Mouse (Mus musculus) lung, adult 18-20 months (tissue): ENCODE measurements around the gene Entpd7.

Experiments
- DNase-seq, 2 experiments: peaks; one replicate each; pipeline ENCODE4 v3.0.0; 2022; ENCODE audit warnings: mixed read lengths in 2 of 2

Gene Entpd7

DNA sequence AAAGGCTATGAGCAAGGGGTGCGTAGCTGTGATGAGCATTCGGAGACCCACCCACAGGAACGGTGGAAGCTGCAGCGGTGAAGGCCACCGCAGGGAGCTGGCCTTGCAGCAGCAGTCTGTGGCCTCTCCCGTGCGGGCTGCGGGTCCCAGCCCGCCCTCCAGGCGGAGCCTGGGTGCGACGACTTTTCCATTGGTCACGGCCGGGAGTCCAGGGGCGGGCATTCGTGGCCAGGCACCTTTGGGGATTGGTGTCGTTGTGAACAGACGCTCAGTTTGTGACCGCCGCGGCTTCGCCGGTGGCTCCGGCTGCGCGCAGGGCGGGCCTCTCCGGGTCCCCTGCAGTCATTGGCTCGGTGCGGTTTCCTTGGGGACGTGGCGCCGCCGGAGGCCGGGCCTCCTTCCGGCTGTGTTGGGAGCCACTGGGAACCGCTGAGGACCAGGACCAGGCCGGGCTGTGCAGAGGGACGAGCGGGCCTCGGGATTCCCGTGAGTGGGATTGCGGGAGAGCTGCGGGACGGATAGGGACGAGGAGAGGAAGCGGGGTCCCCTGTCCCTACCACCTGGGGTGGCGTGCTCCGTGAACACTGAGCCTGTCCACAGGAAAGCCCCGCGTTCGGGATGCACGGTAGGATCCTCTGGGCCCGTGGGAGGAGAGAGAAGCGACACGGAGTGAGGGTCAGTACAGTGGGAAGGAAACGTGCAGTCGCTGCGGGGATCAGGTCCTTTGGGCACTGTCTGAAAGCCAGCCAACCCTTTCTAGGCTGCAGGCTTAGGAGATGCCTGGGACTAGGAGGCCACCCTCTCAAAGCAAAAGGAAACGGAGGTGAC is at the start of gene Entpd7:
Gene Entpd7 (plus strand): TSS at position 254 of the 828 bp plus-strand sequence.
- DNase-seq = peak; percentile 98

DNA sequence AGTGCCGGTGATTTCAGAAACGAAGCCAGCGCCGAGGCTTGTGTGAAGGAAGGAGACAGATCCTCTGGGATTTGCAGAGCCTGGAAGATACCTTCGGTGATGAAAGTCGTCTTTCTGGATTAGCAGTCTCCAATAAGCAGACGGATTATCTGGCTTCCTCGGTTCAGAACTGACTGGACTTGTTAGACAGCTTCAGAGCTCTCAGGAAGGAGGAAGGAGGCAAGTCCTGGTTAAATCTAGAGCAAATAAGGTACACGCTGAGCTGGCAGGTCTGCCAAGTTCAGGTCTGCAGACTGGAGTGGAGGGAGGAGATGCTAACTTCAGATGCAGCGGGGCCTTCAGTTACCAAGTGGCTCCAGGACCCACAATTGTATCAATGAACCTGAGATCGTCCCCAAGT is 47.6 kb upstream of the Entpd7 start:
- peak; percentile 54 to 64 for DNase-seq

DNA sequence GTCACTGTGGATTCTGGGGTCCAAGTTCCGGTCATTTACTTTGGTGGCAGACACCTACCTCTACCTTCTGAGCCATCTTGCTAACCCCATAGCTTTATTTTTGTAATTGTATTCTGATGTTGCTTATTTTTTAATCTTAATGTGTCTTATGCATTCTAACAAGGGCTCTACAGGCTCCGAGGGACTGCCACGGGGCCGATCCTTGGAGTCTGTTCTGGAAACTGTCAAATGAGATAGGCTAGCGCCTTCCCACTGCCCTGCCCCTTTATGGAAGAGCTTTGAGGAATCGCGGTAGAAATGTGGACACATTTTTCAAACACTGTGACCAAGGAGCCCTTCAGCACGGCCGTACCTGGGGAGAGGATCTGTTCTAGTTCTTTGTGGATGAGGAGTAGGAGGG is 46.6 kb upstream of the Entpd7 start:
- no peak for DNase-seq

DNA sequence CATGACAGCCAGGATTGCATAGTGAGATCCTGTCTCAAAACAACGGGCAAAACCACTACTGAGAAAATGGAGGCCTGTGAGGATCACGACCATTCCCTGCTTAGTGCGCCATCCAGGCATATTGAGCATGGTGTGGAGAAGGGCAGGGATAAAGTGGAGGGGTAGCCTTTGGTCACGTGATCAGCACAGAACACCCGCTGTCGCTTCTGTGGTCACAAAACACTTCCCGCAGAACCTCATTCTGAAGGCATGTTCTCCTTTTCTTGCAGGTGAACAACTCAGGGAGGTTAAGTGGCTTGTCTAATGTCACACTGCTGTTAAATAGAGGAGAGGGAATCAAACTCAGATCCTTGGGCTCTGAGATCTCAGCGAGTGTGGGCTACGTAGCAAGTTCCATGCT is 44.0 kb upstream of the Entpd7 start:
- DNase-seq = no peak

DNA sequence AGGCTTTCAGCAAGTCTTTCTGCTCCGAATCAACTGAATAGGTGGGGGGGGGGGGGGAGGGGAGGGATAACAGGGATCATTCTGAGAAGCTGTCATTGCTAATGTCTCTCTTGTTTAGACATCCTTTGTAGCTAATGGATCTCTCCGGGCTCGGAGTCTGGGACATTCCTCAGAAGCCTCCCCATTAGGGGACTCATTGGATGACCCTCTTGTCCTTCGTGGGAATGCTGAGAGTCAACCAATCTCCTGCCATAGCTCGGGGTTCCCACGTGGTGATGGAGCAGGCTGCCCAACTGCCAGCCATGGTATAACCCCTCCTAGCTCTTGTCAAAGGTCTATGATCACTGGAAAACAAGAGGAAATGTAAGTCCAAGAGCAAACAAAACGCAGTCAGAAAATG is 42.6 kb upstream of the Entpd7 start:
- no peak for DNase-seq

DNA sequence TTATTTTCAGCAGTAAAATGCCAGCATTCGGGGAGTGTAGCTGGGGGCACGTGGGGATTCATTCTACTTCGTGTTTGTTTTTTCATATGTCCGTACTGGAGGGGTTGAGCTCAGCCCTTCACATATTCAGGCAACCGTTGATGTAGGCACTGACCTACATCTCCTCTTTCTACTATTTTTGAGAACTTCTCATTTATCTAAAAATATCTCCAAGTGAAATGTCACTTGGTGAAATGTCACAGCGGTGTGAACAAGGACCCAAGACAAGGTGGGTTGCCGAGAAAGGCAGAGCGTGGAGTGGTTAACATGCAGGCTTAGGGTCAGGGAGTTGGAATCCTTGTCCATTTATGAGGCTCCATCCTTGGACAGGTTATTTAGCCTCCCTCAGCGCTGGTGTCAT is 42.2 kb upstream of the Entpd7 start:
- no peak for DNase-seq

DNA sequence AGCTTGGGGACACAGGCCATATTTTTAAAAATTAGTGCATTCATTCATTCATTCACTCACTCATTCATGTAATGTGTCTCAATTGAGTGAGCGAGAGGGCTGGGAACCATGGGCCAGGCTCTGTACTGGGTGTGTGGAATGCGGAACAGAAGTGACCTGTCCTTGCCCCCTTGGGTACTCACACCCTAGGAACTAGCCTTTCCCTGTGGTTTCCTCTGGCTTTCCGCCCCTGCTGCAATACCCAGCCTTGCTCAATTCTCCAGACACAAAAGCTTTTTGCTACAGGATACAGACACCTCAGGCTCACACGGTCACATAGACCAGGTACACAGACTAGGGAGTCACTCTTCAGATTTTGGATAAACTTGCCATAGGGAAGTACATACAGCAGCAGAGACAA is 41.1 kb upstream of the Entpd7 start:
- DNase-seq = peak; percentile 74 to 78

DNA sequence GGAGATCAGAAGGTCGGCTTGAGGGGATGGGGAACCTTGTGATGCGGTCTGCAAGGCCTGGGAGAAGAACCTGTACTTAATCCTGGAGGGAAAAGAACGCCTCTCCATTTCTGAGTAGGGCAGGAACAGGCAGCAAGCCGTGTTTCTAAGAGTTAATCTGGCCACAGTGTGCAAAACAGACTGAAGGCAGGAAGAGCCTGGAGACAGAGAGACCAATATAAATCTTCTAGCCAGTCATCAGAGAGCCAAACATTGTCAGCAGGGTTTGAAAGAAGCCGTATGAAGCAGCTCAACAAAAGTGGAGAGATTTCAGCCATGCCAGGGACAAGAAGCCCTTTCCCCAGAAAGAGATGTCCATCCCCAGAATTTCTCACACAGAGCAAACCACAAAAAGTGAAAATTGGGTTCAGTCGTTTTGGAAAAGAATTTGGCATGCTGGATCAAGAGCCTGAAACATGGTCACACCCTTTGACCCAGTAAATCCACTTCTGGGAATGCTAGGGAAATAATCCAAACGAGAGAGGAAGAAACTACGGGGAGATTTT is 38.2 kb upstream of the Entpd7 start:
- no peak for DNase-seq

DNA sequence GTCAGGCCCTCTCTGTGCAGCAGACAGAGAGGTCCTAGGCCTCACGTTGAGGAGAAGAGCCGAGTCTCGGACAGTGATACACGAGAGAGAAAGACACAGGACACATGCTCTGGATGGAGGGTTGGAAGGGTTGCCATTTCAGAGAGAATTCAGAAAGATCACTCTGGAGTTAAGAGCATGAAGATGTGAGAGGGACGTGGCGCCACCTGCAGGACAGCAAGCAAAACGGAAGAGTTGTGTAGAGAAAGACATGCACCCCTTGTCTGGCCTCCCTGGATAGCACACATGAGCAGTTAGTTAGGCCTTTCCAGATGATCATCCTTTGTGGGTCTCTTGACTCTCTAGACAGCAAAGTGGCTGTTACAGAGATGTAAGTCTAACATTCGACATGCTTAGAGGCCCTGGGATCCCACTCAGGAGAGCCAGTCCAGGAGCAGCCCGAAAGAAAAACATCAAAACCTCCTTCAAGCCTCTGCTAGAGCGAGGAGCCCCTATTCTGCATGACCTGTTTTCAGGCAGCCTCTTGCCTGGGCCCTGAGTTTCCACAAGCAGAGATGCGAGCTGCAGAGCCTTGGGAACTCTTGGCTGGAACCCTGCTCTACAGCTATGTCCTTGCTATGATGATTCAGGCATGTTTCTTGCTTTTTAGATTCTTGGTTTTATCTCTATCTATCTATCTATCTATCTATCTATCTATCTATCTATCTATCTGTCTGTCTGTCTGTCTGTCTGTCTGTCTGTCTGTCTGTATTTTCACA is 33.6 kb upstream of the Entpd7 start:
- peak; percentile 60 to 65 for DNase-seq

DNA sequence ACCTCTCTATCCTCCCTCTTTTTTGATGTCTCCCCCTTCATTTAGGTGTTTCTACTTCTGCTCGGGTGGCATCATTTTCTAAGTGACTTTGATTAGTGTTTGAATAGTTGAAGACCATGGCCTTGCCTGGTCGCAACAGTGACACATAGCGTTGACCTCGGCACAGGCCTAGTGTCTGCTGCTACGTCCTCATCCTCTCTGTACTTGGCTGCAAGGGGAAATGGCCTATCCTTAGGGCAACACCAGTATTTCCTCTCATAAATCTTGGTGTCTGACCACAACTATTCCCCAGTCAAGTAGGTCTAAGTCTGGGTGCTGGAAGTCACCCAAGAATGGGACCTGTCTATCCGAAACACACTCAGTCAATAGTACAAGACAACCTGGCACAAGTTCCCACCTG is 29.8 kb upstream of the Entpd7 start:
- no peak for DNase-seq

DNA sequence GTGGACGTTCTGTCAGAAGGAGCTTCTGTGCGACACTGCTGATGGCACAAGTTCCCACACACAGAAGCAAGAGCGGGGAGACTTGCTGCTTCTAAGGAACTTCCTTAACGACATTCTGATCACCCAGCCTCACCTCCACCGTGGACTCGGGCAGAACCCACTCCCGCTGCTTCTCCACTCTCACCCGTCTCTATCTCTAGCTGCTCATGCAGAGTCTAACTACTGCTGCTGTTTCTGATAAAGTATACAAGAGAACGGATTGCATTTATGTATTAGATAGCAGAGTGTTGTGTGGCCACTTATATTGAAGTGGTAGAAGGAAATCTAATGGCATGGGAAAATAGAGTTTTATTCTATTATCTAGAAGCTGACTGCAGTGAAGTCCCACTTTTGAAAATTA is 28.7 kb upstream of the Entpd7 start:
- no peak for DNase-seq

DNA sequence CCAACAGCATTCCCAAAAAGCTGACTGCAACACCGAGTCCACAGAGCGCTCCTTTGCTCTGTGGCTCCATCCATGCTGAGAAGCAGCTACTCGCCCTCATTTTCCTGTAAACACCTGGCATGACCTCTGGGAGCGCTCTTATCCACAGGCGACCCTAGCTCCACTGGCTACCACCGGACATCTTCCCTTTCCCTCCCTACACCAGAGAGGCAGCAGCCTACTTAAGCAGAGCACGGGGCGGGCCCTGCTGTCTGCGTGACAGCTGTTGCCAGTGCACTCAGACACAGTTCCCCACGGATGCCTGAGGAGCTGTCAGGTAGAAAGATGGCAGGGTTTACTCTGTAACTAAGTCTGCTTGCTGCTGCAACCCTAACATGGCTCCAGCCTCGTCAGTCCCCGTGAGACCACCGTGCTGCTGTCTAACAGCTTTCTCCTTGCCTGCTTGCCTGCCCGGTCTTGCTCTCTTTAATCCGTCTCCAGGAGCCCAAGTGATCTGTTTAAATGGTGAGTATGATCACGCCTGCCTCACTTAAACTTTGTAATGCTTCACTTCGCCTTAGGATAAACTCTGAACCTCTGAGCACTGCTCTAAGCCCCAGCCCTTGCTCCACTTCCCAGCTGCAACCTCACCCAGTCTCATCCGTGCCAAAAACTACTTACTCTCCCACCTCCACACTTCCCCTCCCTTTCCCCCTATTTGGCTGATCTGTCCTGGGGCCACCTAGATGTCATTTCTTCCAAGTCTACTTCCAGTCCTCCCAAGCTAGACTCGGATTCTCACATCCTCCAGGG is 27.1 kb upstream of the Entpd7 start:
- no peak for DNase-seq

DNA sequence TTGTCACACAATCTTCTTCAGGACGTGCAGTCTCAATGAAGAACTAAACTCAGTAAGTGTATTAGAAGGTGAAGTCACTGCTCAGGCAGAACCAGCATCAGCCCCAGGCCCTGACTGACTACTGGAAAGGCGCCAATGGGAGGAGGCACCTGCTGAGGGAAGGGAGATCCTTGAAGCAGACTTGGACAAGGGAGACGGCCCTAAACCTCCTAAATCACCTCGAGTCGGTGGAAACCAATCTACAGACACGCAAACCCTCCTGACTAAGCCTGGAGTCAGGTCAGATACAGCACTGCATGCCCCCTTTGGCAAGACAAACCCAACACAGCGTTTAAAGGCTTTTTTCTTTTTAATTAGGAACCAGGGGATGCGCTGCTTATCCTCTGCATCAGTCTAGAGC is 26.0 kb upstream of the Entpd7 start:
- DNase-seq = no peak

DNA sequence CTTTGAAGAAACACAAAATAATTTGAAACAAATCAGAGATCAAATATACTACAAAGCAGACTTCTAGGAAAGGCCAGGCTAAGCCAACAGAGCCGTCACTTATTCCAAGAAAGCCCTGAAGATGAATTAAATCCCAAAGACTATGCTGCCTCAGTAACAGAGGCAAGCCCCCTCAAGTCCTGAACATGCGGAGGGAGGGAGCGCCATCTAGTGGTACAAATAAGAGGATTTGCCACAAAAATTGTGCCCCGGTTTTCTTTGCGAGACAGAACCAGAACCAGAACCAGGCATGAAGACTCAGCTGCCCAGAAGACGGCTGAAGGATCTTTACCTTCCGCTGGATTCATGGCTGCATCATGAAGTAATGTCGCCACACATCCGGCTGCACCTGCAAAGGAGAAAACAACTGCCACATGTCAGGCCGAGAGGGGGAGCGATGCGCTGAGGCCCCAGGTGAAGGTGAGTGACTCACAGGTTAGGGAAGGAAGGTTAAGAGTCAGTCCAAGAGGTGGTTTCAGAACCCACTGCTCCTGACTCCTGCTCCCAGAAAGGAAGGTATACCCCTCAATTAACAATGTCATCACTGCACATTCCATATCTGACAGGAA is 23.9 kb upstream of the Entpd7 start:
- no peak for DNase-seq

DNA sequence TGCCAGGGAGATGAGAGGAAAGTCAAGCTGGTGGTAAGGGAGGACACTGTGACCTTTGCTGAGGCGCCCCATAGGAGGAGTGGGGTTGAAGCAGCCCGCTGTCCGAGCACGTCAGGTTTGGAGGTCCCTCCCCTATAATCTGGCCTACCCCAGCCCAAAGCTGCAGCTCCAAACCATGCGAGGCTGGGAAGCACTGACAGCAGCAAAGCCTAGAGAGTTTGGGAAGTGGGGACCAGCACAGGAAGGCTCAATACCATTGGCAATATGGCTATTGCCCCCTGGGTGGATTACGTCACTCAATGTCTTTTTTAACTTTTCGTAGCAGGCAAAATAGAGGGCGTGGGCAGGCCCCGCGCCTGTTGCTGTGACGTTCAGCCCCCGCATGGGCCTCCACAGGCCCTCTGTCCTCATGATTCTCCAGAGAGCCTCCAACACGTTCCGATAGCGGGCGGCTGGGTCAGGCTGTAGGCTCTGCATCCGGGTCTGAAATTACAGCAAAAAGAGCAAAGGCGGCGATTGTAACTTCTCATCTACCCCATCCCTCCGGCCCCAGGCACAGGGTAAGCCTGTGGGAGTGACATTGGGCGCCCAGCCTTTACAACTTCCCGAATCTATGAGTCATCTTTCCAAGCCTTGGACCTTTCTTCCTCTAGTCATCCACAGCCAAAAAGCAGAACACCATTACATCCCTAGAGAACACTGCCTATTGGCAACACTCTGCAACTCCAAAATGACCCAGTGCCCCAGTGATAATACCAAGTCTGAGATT is 22.6 kb upstream of the Entpd7 start:
- DNase-seq = peak; percentile 29 to 35

DNA sequence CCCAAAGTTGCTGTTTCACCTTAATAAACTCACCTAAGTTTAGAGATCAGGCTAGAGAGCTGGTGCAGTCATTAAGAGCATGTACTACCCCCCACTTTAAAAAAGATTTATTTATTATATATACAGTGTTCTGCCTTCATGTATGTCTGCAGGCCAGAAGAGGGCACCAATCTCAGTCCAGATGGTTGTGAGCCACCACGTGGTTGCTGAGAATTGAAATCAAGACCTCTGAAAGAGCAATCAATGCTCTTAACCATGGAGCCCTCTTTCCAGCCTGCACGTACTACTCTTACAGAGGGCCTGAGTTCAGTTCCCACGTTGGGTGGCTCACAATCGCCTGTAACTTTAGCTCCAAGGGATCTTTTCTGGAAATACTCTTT is 22.1 kb upstream of the Entpd7 start:
- DNase-seq = no peak

DNA sequence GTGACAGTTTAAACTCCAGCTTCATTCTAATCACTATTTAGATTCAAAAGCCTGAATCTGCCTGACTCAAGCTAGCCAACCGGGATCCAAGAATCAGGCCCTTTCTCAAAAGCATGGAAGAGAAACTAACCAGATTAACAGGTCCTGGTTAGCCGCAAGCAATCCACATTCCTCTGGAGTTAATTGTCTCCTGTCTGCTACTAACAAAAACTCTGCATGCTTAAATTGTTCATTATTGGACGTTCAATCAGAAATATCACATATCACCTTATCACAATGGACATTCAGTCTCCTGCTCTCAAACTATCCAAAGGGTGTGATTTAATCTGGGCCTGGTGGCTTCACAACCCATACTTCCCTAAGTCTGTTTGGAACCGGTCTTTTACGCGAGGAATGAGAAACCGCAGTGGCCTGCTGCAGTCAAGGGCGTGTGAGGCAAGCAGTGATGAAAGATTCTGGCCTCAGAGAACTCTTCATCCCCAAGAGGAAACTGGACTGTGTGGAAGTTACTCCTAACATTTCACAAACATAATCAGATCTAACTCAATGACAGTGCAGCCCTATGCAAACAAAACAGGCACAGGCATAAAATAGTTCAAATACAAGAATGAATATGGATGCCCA is 20.2 kb upstream of the Entpd7 start:
- DNase-seq = peak; percentile 50 to 58

DNA sequence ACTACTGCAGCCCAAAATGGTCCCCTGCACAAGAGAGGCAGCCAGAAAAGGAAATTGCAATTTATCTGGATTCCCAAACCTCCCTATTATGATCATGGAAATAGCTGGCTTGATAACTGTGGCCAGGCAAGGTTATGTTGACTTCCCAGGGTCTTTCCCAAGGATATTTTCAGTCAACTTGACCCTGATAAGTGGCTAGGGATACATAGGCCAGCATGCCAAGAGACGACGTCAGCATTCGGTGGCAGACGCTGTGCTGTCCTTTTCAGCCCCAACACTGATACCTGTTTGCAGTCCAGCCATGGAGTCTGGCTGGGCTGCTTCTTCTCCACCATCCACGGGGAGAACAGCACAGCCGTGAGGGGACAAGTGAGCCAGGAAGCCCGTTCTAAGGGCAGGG is 18.4 kb upstream of the Entpd7 start:
- no peak for DNase-seq

DNA sequence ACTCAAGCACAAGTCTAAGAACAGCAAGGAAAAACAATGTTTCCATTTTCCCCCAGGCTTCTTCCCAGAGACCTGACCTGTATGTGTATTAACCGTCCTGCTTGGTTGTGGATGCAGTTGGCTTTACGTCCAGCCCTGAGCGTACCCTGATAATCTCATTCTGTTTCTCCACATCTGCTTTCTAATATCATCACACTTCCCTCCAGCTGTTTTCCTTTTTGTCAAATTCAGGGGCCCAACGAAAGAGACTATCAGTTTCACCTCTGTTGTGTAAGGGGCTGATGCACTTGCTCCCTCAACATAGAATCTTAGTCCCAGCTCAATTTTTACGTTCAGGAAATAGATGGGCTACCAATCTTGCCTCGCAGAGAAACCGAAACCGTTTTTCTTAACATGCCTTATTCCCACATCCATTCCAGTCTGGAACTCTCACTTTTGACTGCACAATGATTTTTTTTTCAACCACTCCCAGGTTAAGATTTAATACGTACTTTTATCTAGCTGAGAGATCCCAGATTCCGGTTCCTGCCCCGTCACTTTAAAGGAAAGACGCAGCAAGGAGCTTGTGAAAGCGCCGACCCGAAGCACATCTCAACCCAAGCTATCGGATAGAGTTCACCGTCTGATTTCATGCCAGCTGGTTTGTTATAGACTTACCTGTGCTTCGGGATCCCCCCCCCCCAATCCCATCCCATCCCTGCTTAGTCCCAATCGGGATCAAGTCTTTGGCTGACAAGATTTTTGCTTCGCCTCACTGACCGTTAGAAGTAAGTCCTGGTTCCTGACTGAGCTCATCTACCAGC is 15.8 kb upstream of the Entpd7 start:
- no peak for DNase-seq

DNA sequence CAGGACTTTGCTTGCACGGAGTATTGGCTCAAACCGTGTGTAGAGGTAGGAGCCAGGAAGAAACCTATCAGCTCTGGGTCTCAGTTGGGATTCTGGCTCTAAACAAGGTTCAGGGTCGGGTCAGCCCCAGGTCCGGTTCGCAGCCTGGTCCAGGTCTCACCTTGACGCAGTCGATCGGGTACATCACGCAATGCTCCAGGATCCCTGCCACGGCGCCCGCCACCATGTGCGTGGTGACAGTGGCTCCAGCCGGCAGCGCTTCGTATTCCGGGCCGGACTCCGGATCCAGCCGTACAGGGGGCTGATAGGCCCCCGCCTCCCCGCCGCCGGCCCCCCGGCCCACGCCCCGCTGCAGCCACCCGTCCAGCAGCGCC is 15.2 kb upstream of the Entpd7 start:
- no peak for DNase-seq
